Mouse (Mus musculus) hematopoietic stem cell, adult 5-6 weeks (primary cell): ENCODE measurements around the gene Olfr1414. TPM values are rescaled to one million over a fixed set of nuclear protein-coding genes. Genes with fewer than 3 reads are reported as not detected.

Experiments used
- total RNA-seq: library from RNA; stranded (forward); fragments of 172-1452, 232-1000 nt; gene quantifications from 2 replicates; pipeline ENCODE4 v1.2.3, GENCODE M21; 2017

The Olfr1414 gene
- total RNA-seq, 1 experiment from 2014 or later = not detected

Other genes with a start within 250 kb of the Olfr1414 start
- 84.7 and 94.9 TPM in 2 replicates for gene Ndufa10, start 44.8 kb downstream of the Olfr1414 start, total RNA-seq
- not detected in 2 replicates for gene Olfr1416, start 33.5 kb downstream of the Olfr1414 start, total RNA-seq
- not detected in 2 replicates for gene Olfr1415, start 22.6 kb downstream of the Olfr1414 start, total RNA-seq
- gene Olfr1413, start 52.7 kb upstream of the Olfr1414 start, total RNA-seq = not detected in 2 replicates
- gene Olfr1412, start 67.1 kb upstream of the Olfr1414 start, total RNA-seq = not detected in 2 replicates
- gene Olfr1411, start 75.8 kb upstream of the Olfr1414 start, total RNA-seq = not detected in 2 replicates
- gene Olfr1410, start 87.1 kb upstream of the Olfr1414 start, total RNA-seq = not detected in 2 replicates
- not detected in 2 replicates for gene Olfr12, start 99.1 kb upstream of the Olfr1414 start, total RNA-seq
- 99.2 and 139 TPM in 2 replicates for gene Cops9, start 123.3 kb upstream of the Olfr1414 start, total RNA-seq
- 17.1 and 21.5 TPM in 2 replicates for gene Otos, start 130.2 kb upstream of the Olfr1414 start, total RNA-seq